Mouse (Mus musculus): ENCODE data around the gene Mcts1.

Mcts1 gene

GRCm38 (mm10) chrX:38600177-38600994 lies at the start of gene Mcts1:
Gene Mcts1 (plus strand): TSS chrX:38600578.
- peak; percentile 89 for DNase-seq (ENCODE audit: low read depth, low spot score)

- no peak for DNase-seq (ENCODE audit: low read depth, low spot score)
Measured at GRCm38 (mm10) chrX:38553255-38553654, 47.1 kb upstream of the Mcts1 start.

- no peak for DNase-seq (ENCODE audit: low read depth, low spot score)
Measured at GRCm38 (mm10) chrX:38563941-38564541, 36.3 kb upstream of the Mcts1 start.

- peak; percentile 93 for DNase-seq (ENCODE audit: low read depth, low spot score)
Measured at GRCm38 (mm10) chrX:38564542-38565175, 35.7 kb upstream of the Mcts1 start.

- DNase-seq (ENCODE audit: low read depth, low spot score) = no peak
Measured at GRCm38 (mm10) chrX:38565176-38565542, 35.2 kb upstream of the Mcts1 start.

GRCm38 (mm10) chrX:38566521-38567205 lies 33.7 kb upstream of the Mcts1 start:
- no peak for DNase-seq (ENCODE audit: low read depth, low spot score)

- DNase-seq (ENCODE audit: low read depth, low spot score) = no peak
Measured at GRCm38 (mm10) chrX:38576078-38576477, 24.3 kb upstream of the Mcts1 start, which contains the start of gene Cul4b. Gene Cul4b (minus strand): TSS chrX:38576196.

- DNase-seq (ENCODE audit: low read depth, low spot score) = no peak
Measured at GRCm38 (mm10) chrX:38581140-38581539, 19.2 kb upstream of the Mcts1 start.

GRCm38 (mm10) chrX:38583261-38583660 lies 17.1 kb upstream of the Mcts1 start:
- DNase-seq (ENCODE audit: low read depth, low spot score) = no peak

- no peak for DNase-seq (ENCODE audit: low read depth, low spot score)
Measured at GRCm38 (mm10) chrX:38589827-38590226, 10.6 kb upstream of the Mcts1 start.

GRCm38 (mm10) chrX:38591749-38592148 lies 8.6 kb upstream of the Mcts1 start:
- DNase-seq (ENCODE audit: low read depth, low spot score) = no peak

- DNase-seq (ENCODE audit: low read depth, low spot score) = no peak
Measured at GRCm38 (mm10) chrX:38593180-38593889, 7.0 kb upstream of the Mcts1 start.

- DNase-seq (ENCODE audit: low read depth, low spot score) = peak; percentile 57
Measured at GRCm38 (mm10) chrX:38600995-38601369, 604 bp downstream of the Mcts1 start.

GRCm38 (mm10) chrX:38634801-38635637 lies 34.6 kb downstream of the Mcts1 start, which contains the start of gene C1galt1c1:
Gene C1galt1c1 (minus strand): TSS chrX:38635087.
- DNase-seq (ENCODE audit: low read depth, low spot score) = peak; percentile 94

GRCm38 (mm10) chrX:38635638-38635931 lies 35.2 kb downstream of the Mcts1 start:
- DNase-seq (ENCODE audit: low read depth, low spot score) = no peak

GRCm38 (mm10) chrX:38641435-38641834 lies 41.1 kb downstream of the Mcts1 start:
- no peak for DNase-seq (ENCODE audit: low read depth, low spot score)

GRCm38 (mm10) chrX:38642183-38642582 lies 41.8 kb downstream of the Mcts1 start:
- no peak for DNase-seq (ENCODE audit: low read depth, low spot score)

GRCm38 (mm10) chrX:38650404-38651039 lies 50.1 kb downstream of the Mcts1 start:
- DNase-seq (ENCODE audit: low read depth, low spot score) = no peak

GRCm38 (mm10) chrX:38651167-38651566 lies 50.8 kb downstream of the Mcts1 start:
- DNase-seq (ENCODE audit: low read depth, low spot score) = no peak

- DNase-seq (ENCODE audit: low read depth, low spot score) = no peak
Measured at GRCm38 (mm10) chrX:38653181-38653580, 52.8 kb downstream of the Mcts1 start.
